Mouse (Mus musculus): ENCODE measurements around the gene Qprt.
A peak's percentile ranks its signal among the peaks of the same experiment; 100 is the strongest.

Gene Qprt

DNA sequence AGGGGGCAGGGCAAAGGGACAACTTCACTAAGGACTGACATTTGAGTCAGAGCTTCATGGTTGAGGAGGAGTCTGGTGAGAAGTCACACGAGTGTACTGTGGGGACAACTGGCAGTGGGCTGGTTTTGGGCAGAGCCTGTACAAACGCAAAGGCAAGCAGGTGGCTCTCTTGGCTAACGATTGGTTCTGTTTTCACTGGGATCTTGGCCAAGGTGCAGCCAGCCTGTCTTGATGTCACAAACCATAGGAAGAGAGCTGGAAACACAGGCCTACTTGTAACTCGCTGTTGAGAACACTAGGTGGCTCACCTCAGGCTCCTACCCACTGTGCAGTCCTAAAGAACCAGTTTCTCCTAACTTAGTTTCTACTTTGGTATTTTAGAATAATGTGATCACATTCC lies 7.6 kb upstream of the Qprt start:
- peak; percentile 84 for DNase-seq

DNA sequence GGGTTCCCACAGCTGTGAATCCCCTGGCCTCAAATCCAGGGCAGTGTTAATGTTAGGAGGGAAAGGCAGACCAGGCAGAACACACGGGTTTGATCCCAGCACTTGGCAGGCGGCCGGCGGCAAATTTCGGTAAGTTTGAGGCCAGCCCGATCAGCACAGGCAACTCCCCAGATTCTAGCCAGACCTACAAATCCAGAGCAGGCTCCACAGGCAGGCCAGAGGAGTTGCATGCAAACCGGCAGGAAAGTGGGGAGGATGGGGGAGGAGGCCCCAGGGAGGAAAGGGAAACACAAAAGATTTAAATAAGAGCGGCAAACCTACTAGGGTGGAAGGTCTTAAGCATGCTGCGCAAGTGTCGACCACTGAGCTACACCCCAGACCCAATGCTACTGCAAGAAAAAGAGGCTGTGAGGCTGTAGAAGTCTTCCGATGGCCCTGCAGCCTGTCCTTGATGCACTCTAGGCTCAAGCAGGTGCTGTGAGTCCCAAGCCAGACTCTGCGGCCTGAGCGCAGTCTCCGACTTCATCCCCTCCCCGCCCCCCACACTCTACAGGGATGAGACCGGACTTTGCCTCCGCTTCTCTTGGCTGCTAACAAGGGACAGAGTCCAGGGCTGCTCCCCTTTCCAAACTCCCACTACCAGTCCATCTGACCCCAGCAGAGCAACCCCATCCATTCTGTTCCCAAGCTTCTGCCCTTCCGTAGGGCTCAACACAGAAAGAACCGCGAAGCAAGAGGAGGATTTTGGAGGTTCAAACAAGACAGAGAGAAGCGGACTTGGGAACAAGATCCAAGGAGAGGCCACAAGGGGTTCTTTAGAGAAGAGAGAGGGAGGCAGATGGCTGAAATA lies 740 bp downstream of the Qprt start:
- no peak for DNase-seq

DNA sequence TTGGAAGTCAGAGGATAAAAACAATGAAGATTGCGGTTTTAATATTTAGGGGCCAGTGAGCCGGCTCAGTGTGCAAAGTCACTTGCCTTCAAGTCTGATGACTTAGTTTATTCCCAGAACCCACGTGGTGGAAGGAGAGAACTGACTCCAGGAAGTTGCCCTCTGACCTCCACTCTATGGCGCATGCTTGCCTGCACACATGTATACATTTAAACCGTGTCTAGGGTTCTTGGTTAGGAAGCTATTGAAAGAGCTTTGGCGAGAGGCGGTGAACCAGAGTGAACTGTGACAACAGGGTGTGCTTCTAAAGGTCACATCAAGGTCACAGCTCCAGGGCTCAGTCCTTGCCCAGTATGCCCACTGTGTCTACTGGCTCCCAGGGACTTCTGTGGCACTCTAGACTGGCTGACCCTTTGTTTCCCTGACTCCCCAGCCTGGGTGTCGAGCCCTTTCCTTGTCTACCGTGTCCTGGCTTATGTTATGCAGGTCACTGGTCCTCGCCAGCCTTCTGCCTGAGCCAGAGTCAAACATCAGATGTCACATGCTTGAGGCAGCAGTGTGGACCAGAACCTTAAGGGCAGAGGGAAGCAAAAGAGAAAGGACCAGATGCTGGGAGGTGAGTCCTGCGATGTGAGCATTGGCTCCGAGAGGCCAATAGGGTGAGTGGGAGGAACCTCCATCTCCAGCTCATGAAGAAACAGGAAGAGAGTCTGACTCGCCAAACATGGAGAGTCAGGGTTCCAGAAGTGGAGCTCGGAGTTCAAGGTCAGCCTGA lies 3.2 kb downstream of the Qprt start:
- DNase-seq: no peak

DNA sequence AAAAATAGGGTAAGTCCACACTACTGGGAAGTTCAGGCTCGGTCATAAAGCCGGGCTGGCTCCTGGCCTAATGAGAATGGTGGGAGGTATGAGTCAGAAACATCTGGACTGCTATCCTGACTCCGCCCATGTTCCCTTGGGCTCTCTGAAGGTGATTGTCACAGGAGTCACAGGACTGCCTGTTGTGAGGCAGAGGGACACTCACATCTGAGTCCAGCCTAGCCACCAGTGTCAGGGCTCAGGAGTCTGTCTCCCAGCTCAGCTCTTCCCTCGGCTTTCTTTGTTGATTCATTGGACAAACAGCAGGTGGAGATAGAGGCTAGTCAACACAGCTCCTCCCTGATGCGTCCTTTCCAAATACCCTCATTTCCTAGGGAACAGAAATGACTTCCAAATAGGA lies 4.1 kb downstream of the Qprt start:
- no peak for DNase-seq

DNA sequence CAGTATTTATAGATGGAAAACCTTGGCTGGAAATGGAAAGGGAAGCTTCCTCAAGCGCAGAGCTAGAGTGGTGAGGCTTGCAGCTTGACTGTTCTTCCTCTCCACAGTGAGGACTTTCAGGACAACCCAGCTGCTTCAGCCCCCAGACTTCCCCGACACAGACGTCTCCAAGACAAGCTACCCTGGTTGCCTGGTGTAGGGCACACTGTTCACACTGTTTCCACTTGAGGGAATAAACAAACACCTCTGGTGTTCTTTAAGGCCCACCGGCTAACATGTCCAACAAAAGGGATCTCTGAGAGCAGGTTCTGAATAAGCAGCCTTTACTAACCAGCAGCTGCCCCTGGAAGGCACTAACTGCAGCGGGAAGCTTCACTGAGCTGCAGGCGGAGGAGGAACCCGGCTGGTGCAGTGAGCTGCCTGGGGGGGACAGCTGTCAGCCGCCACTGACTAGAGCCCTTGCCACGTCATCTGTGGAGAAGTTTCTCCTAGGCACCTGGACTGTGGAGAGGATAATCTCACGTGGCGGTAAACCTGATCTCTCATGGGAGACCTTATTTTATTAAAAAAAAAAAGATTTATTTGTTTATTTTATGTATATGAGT lies 5.6 kb downstream of the Qprt start:
- DNase-seq: no peak

DNA sequence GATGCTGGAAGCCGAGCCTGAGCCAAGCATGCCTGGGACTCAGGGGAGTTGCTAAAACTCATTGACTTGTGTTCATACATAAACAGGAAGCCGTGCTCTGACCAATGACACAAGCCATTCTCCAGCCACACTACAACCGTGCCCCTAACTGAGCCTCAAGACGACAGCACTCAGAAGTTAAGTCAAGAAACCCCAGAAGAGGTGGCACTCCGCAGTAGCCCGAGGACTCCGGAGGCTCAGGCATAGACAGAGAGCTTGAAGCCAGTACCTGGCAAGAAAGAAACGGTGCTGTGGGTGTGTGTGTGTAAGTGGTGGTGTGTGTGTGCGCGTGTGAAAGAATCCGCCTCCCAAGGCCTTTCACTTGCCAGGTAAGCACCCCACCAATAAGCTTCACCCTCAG lies 7.1 kb downstream of the Qprt start:
- no peak for DNase-seq

DNA sequence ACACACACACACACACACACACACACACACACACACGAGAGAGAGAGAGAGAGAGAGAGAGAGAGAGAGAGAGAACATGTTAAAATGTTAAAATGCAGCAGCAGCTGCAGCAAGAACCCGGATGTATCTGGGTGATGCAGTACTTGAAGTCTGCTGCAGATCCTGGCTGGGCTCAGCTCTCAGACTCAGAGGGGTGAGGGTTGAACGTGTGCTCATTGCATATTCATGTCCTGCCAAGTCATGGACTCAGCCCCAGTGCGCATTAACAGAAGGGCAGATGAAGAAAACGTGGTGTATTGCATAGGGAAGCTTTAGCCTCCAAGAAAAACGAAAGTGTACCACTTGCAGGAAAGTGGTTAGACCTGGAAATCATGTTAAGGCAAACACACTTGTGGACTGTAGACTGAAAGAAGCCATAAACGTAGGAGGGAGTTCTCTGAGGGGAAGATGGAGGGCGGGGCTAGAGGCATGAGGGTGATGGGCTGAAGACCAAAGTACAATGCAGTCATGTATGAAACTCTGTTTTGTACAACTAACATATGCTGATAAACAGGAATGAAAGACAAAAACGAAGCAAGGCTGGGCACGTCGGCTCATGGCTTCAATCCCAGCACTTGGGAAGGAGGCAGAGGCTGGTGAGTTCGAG lies 8.3 kb downstream of the Qprt start:
- no peak for DNase-seq

DNA sequence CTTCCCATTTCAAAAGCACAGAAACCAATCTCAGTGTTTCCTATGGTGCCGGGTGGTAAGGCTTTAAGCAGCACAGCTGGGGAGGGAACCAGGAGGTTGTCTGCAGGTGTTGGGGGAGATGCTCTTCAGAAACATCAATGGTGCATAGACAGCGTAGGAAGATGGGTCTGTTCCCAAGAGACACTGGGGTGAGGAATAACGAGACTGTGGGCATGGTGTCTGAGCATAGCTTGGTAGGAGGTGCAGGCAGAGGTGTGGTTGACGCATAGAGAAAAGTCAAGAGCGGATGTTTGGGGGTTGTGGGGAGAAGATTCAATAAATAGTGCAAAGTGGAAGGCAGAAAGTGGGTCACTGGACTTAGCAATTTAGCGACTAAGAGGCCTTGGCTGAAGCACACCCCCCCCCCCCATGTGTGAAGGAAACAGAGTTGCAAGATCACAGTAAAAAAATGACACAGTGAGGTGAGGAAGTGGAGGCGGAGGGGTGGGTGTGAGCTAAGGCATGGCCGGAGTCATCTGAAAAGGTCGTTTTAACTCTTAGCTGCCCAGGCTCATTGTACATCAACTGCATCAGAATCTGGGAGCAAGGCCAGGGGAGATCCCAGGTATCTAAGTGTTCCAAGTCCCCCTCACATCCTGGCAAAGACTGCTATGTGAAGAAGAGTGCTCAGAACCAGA lies 9.0 kb downstream of the Qprt start:
- no peak for DNase-seq

DNA sequence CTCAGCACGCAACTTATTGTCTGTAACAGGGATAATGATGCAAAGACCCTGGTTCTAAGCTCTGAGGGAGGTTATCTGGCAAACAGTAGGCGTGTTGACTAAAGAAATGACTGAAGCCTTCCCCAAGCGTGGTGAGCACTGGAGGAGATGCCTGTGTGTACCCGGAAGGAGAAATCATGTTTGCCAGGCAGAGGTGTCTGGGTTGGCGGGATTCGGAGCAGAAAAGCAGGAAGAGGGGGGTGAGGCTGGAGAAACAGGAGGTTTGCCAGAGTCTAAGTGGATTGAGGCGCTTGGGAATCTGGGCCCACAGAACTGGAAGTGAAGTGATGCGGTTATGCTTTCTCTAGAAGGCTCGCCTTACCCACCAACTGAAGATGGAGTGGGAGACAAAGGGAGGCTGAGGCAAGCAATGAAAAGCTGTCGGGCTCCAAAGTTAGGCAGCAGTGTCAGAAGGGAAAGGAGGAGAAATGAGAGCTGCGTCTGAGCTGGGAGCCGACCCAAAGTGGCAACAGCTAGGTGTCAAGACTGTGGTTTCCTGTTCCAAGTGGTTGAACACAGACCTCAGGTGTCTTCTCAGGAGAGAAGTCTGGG lies 9.7 kb downstream of the Qprt start:
- no peak for DNase-seq

DNA sequence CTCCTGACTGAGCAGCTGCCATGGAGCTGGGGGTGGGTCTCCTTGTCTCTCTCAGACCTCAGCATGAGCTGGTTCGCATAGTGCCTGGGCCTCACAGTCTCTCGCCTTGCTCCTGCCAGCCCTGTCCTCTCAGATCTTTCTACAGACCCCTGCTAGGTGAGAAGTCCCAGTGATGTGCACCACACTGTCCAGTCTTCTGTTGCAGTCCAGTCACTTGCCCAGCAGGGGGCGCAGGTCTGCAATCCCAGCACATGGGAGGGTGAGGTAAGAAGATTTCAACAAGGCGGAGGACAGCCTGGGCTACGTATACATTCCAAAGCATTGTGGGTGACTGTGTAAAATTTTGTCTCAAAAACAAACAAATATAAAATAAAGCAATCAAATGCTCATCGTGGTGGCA lies 10.6 kb downstream of the Qprt start:
- no peak for DNase-seq

DNA sequence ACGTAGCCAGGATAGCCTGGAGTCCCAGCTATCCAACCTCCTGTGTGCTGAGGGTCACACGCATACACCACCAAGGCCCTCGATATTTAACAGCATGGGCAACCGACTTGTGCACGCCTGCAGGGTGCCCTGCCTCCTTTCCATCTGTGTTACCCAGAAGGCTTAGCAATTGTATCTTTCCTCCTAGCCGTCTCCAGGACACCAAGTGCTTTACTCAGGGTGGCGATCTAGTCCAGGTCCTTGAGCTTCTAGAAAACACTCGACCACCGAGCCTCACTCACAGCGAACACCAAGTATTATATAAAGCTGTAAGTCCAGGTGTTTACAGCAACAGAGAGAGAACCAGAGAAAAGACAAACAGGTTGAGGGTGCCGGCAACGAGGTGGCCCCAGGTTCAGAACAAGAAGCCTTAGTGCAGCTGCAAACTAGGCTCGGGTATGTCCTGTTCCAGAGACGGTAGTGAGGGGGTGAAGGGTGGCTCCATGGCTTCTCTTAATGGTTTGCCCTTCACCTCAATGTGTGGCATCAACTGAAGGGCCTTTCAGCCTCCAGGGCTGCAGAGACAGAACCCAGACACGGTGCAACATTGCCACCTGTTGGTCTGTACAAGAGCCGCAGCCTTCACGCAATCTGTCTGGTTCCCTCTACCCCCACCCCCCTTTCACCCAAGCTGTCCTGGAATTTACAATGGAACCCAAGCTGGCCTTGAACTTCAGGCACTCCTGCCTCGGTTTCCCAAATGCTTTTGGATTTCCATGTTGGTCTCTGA lies 11.6 kb downstream of the Qprt start:
- peak; percentile 64 for DNase-seq

DNA sequence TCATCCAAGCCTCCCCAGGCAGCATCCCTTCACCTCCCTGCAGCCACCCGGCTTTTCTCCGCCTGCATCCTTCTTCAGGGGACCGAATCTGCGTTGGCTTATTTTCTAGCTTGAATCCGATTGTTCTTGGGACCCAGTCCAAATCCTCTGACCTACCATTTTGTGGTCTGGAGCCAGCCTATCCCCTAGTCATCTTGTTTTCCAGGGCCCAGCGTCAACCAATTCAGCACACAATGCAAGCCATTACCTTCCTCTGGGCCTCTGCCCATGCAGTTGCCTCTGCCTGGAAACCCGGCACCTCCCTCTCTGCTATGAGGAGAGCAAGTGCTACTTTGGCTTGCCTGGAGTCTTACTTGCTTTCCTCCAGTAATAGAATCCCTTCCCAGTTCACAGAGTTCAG lies 16.5 kb downstream of the Qprt start:
- DNase-seq: no peak

DNA sequence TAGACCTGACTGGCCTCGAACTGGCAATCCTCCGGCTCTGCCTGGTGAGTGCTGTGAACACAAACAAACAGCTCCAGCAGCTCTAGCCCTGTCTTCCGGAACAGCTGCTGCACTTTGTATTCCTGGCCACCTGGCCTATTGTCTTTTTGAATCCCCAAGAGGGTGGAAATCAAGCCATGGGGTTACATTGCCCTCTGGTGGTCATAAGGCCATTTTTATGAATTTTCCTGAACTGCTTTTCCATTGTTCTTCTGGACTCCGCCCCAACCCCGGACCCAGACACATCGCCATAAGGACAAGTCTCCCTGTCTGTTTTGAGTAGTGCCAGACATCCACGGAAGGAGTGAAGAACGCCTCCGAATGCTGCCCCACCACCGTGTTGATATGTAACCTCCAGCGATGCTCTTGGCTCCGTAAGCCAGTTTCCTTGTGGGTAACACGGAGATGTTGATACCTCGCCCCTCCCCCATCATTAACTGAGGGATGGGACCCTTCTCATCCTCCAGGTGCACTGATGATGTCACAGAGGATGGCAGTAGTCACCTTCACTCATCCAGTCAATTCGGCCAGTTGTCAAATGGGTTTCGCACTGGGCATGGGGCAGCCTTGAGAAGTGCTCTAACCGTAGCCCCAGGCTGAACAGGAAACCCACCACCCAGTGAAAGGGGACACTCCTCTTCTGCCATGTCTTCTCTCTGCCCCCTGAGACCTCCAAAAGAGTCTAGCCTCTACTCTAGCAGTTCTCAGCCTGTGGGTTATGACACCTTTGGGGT lies 17.3 kb downstream of the Qprt start:
- peak; percentile 74 for DNase-seq

DNA sequence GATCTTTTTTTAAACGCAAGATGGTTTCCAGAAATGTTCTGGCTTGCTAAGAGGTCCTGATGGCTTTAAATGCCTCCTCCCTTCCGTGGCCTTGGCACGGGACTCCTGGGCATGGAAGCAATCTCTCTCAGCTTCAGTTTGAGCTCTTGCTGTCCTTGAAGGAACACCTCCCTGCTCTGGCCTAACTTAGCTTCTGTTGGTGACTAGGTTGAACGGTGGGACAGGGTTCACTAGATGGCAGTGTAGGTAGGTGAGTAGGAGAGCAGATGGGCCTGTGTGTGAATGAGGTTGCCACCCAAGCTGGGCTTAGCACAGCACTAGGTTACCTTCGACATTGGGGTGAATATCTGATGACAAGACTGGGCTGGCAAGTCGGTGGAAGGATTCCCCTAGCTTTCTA lies 18.1 kb downstream of the Qprt start:
- DNase-seq: no peak

DNA sequence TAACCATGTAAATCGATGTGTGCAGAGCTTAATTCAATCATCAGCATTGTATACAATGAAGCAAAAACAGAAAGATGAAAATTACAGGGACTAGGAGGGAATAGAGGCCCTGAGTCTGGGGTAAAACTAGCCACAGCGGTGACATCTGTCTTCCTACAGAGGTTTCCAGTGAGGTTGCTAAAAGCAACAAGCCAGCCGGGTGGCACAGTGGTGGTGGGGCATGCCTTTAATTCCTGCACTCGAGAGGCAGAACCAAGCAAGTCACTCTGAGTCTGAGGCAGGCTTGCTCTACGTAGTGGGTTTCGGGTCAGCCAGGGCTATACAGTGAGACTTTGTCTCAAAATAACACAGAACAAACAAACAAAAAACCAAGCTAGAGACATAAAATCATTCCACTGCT lies 19.9 kb downstream of the Qprt start:
- no peak for DNase-seq

DNA sequence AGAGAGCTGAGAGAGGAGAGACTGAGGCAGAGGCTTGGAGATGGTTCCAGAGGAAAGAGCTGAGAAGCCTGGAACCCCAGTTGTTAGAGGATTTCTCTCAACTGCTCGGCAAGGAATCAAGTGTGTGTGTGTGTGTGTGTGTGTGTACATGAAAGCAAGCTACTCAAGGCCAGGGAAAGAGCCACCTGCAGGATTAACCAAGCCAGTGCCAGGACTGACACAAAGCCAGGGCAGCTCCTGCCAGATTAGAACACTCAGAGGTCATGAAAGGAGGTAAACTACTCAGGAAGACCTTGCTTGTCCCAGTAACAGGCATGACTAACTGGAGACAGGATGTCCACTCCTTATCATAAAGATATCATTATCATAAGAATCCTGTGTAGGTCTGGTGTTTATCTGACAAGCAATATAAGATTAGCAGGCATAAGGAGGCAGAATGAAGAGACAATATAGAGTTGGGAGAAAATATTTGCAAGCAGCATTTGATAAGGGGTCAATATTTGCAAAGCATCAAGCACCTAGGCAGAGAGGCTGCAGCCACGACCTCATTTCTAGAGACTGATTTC lies 20.5 kb downstream of the Qprt start:
- DNase-seq: no peak

DNA sequence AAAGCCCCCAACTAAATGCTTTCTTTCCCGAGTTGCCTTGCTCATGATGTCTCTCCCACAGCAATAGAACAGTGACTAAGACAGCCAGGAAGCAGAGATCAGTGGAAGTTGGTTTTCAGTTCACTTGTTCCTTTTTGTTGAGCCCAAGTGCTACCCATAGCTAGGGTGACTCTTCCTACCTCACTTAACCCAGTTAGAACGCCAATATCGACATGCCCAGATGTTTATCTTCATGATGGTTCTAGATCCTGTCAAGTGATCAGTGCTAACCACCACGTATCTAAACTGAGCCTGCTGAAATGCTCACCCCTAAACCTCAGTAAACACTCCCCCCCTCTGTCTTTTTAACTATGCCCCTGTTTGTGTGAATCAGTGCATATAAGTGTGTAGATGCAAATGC lies 22.5 kb downstream of the Qprt start:
- DNase-seq: no peak

DNA sequence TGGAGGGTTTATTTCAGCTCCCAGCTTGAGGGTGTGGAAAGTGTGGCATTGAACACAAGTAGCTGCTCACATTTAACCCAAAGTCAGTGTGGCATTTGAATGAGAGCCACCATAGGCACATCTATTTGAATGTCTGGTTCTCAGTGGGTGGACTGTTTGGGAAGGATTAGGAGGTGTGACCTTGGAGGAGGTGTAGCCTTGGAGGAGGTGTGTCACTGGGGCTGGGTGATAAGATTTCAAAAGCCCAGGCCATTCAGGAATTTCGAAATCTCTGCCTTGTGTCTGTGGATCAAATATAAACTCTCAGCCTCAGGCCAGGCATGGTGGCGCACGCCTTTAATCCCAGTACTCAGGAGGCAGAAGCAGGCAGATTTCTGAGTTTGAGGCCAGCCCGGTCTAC lies 23.1 kb downstream of the Qprt start:
- DNase-seq: no peak

DNA sequence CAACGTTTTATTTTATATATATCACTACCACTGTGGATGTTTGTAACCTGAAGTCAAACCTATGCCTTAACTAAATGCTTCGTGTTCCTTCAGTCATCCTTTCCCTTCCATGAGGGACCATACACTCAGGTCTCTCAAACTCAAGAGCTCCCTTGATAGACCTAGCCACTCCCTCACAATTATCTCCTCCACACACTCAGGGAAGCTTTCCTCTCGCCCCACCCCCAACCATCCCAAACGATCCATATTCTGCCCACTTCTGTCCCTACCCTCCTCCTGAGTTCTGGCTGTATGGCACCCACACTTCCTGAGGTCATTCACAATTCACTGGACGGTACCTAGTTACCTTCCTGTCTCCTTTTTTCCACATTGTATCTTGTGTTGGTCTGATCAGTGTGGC lies 23.5 kb downstream of the Qprt start:
- no peak for DNase-seq

DNA sequence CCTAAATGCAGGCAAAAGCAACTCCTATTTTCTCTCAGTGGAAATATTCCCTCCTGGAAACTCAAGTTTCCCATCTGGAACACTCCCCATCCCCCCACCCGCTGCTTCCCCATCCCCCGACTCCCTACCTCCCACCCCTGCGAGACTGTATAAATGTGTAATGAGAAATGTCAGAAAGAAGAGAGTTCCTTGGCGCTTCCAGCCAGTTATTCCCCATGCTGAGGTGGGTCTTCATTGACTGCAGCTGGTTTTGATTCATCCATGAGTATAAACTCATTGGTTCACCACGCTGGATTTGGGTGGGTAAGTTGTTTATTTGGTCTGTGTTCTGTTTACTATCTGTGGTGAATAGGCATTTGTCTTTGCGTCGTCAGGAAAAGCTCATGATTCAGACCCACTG lies 25.6 kb downstream of the Qprt start:
- no peak for DNase-seq

DNA sequence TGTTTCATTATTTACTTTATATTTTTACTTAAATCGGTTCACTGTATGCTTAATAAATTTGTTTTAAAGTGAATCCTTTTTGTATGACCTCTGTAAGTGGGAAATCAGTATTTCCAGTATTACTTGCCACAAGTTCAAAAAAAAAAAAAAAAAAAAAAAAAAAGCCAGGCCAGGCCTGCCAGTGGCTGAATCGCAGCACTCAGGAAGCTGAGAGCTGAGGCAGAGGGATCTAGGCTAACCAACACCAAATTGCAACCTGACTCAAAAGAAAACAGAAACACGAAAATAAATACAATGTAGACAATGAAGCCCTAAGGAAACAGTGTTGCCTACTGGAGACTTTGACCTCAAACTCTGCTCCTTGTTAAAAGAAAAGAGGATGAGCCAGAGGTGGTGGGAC lies 28.1 kb downstream of the Qprt start:
- no peak for DNase-seq
